Mouse (Mus musculus) limb, embryonic 12.5 days (tissue): Measurements from ENCODE around the gene Bbs1. TPM values are rescaled to one million over a fixed set of nuclear protein-coding genes. Genes with fewer than 3 reads are reported as not detected.
"Not testable (repeated sequence)": the region's sequence is repeated elsewhere in the genome, so short reads cannot be mapped to it uniquely, and the experiment has no call there.

Experiments
- ATAC-seq: fragments of 200-750 bp; cut with Nextera tagmentation; 2 replicates; pipeline ENCODE4 v1.8.0; 2017; ENCODE audit warnings: low read depth, moderate TSS enrichment; ENCODE audit not compliant: insufficient number of reproducible peaks, insufficient read depth, low FRiP score, low TSS enrichment
- H3K27ac ChIP-seq: fragments of 300-500 bp; sonication (generic); 2 replicates; pipeline ENCODE4 v1.5.1; 2016; ENCODE audit warnings: mild to moderate bottlenecking, moderate library complexity
- H3K27me3 ChIP-seq: fragments of 300-500 bp; sonication (generic); 2 replicates; pipeline ENCODE4 v1.6.1; 2016; ENCODE audit warnings: mild to moderate bottlenecking, moderate library complexity
- H3K36me3 ChIP-seq: fragments of 300-500 bp; sonication (generic); 2 replicates; pipeline ENCODE4 v1.6.1; 2016; ENCODE audit warnings: mild to moderate bottlenecking, moderate library complexity
- H3K4me1 ChIP-seq: fragments of 300-500 bp; sonication (generic); replicated peaks from 2 replicates; pipeline ENCODE4 v1.6.1; 2016
- H3K4me2 ChIP-seq: fragments of 300-500 bp; sonication (generic); 2 replicates; pipeline ENCODE4 v1.6.1; 2016; ENCODE audit warnings: mild to moderate bottlenecking, moderate library complexity
- H3K4me3 ChIP-seq: fragments of 300-500 bp; sonication (generic); replicated peaks from 2 replicates; pipeline ENCODE4 v1.5.1; 2016; ENCODE audit warnings: mild to moderate bottlenecking
- H3K9ac ChIP-seq: fragments of 300-500 bp; sonication (generic); replicated peaks from 2 replicates; pipeline ENCODE4 v1.6.1; 2016; ENCODE audit warnings: mild to moderate bottlenecking, moderate library complexity
- H3K9me3 ChIP-seq: fragments of 300-500 bp; sonication (generic); 2 replicates; pipeline ENCODE4 v1.6.1; 2016; ENCODE audit warnings: mild to moderate bottlenecking, moderate library complexity
- WGBS: fragments of 180-500 bp; shearing (Covaris S2); methylation state at CpG from one replicate; pipeline ENCODE4 v1.1.7; 2016; 5-methylcytosine and 5-hydroxymethylcytosine counted together
- polyA plus RNA-seq: library from polyadenylated mRNA; unstranded; fragments of >200 nt; fragmentation: Nextera tagmentation; extraction: Ambion mirVana; gene quantifications from 2 replicates; pipeline ENCODE4 v1.2.1, GENCODE M21; 2016

The Bbs1 gene
- 5.1 and 6.5 TPM in 2 replicates for polyA plus RNA-seq

DNA sequence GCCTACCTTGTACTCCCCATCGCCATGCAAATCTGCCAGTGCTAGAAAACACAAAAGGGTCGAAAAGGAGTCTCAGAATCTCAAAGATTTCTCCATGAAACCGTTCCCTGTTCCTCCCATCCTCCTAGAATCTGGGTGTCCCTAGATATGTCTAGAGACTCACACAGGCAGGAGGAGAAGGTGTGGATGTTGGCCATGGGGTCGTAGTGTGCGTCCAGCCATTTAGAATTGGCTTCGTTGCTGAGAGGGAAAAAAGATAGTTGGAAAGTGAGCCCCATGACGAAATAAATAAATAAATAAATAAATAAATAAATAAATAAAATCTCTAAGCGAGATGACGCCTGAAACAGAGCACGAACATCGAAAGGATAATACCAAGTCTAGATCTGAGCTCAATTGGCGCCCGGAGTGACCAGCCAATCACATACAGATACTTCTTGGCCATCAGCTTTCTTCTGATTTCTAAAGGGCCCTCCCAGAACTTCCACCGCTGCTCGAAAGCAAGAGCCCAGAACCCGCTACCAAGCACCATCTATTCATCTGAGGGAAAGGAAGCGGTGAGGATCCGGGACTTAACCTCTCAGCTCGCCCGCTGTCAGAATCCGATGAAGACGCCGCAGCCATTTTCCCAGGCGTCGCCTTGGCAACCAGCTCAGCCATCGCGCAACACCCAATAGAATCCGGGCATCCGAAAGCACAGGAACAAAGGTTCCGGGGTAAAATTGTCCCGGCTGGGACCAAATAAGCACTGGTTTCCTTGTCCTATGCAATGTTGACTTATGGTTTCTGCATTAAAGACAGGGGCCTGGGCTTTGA, at the start of gene Bbs1:
Gene Bbs1, minus strand, starts transcription at position 650 of the 816 bp plus-strand sequence.
- no peak within 1 kb of the TSS for H3K27ac ChIP-seq
- no peaks in the 10 kb centered on the region for H3K9me3 ChIP-seq
- peaks cover 5% of the 10 kb centered on the region for H3K4me1 ChIP-seq
- peak within 1 kb of the TSS; percentile 62 for H3K9ac ChIP-seq
- H3K27me3 ChIP-seq: no peaks in the 10 kb centered on the region
- peak; percentile 57; the same call in 1 of the 2 replicates for ATAC-seq
- peaks cover 56% of the 10 kb centered on the region for H3K36me3 ChIP-seq
- 10% methylated on average over 31 of the region's 31 CpGs for WGBS
- peak within 1 kb of the TSS; percentile 60 for H3K4me2 ChIP-seq
- H3K4me3 ChIP-seq: peak within 1 kb of the TSS; percentile 66

GRCm38 (mm10) chr19:4948641-4949040, 42.2 kb upstream of the Bbs1 start:
- 84% methylated on average over 9 of the region's 9 CpGs for WGBS
- not testable (repeated sequence) for H3K27me3 ChIP-seq, H3K9ac ChIP-seq, H3K4me1 ChIP-seq, H3K4me3 ChIP-seq, H3K4me2 ChIP-seq, H3K36me3 ChIP-seq, H3K9me3 ChIP-seq, H3K27ac ChIP-seq, ATAC-seq

GRCm38 (mm10) chr19:4945540-4945939, 39.1 kb upstream of the Bbs1 start:
- 43% methylated on average over 6 of the region's 6 CpGs for WGBS
- H3K4me2 ChIP-seq: no peak overlapping the region
- peaks cover 12% of the 10 kb centered on the region for H3K27me3 ChIP-seq
- no peaks in the 10 kb centered on the region for H3K9me3 ChIP-seq
- peaks cover 11% of the 10 kb centered on the region for H3K4me1 ChIP-seq
- ATAC-seq: no peak
- H3K36me3 ChIP-seq: no peaks in the 10 kb centered on the region
- no peak overlapping the region for H3K27ac ChIP-seq
- H3K9ac ChIP-seq: no peak overlapping the region
- H3K4me3 ChIP-seq: no peak overlapping the region

DNA sequence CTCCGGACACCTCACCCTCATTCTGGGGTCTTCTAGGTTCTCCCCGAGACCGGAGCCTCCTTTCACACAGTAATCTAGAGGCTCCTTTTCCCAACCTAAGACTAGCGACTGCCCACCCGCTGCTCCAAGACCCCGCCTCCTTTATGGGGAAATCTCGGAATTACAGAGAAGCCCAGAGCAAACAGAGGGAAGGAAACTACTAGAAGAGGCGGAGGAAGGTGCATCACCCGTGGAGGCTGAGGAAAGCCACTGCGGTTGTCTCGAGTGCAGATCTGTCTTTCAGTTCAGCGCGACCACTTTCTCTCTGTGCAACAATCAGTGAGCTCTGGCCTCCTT, 36.8 kb upstream of the Bbs1 start:
- H3K9me3 ChIP-seq: no peaks in the 10 kb centered on the region
- peak overlapping the region; percentile 73; the same call in 1 of the 2 replicates for H3K9ac ChIP-seq
- H3K27me3 ChIP-seq: peaks cover 12% of the 10 kb centered on the region
- peak overlapping the region; percentile 93 for H3K4me2 ChIP-seq
- no peak overlapping the region for H3K27ac ChIP-seq
- ATAC-seq: no peak
- peaks cover 11% of the 10 kb centered on the region for H3K4me1 ChIP-seq
- peak overlapping the region; percentile 68 for H3K4me3 ChIP-seq
- no peaks in the 10 kb centered on the region for H3K36me3 ChIP-seq
- 9% methylated on average over 13 of the region's 13 CpGs for WGBS

GRCm38 (mm10) chr19:4942551-4943252, 36.3 kb upstream of the Bbs1 start, which contains the start of gene Peli3:
Peli3 (minus strand) TSS chr19:4943127.
- under 1% methylated on average over 50 of the region's 55 CpGs for WGBS
- ATAC-seq: peak; percentile 93
- 0 out of 2 replicates have a peak within 1 kb of the TSS, but pooled peaks have one; percentile 7 for H3K27ac ChIP-seq

GRCm38 (mm10) chr19:4937444-4938310, 31.2 kb upstream of the Bbs1 start:
- Histone ChIP-seq H3K27me3 (peaks cover 10% of the 10 kb centered on the region), H3K9ac (no peak overlapping the region), H3K27ac (no peak overlapping the region), H3K9me3 (no peaks in the 10 kb centered on the region), H3K4me2 (no peak overlapping the region), H3K36me3 (0 out of 2 replicates have a peak, but pooled peaks cover 5% of the 10 kb centered on the region), H3K4me3 (no peak overlapping the region), H3K4me1 (peaks cover 5% of the 10 kb centered on the region; the same call in 1 of the 2 replicates)
- WGBS: 79% methylated on average over 17 of the region's 17 CpGs
- no peak for ATAC-seq

More at GRCm38 (mm10) chr19:4942551-4943252, 36.3 kb upstream of the Bbs1 start, which contains the start of gene Peli3:
- peaks cover 12% of the 10 kb centered on the region for H3K27me3 ChIP-seq
- peak within 1 kb of the TSS; percentile 68 for H3K4me3 ChIP-seq
- no peaks in the 10 kb centered on the region for H3K9me3 ChIP-seq
- H3K9ac ChIP-seq: peak within 1 kb of the TSS; percentile 73
- peak within 1 kb of the TSS; percentile 93 for H3K4me2 ChIP-seq
- peaks cover 11% of the 10 kb centered on the region for H3K4me1 ChIP-seq
- no peaks in the 10 kb centered on the region for H3K36me3 ChIP-seq

- 91% methylated on average over 2 of the region's 2 CpGs for WGBS
- H3K27ac ChIP-seq: no peak overlapping the region
- 0 out of 2 replicates have a peak, but pooled peaks cover 5% of the 10 kb centered on the region for H3K36me3 ChIP-seq
- ATAC-seq: no peak
- H3K4me2 ChIP-seq: no peak overlapping the region
- H3K4me3 ChIP-seq: no peak overlapping the region
- no peaks in the 10 kb centered on the region for H3K9me3 ChIP-seq
- H3K9ac ChIP-seq: no peak overlapping the region
- peaks cover 4% of the 10 kb centered on the region for H3K27me3 ChIP-seq
- no peaks in the 10 kb centered on the region for H3K4me1 ChIP-seq
Observed at GRCm38 (mm10) chr19:4936896-4937295, 30.5 kb upstream of the Bbs1 start.

- peak overlapping the region; percentile 71 for H3K4me2 ChIP-seq
- no peaks in the 10 kb centered on the region for H3K9me3 ChIP-seq
- H3K27ac ChIP-seq: peak overlapping the region; percentile 86
- peak overlapping the region; percentile 54 for H3K4me3 ChIP-seq
- peaks cover 30% of the 10 kb centered on the region for H3K36me3 ChIP-seq
- H3K9ac ChIP-seq: peak overlapping the region; percentile 67
- peaks cover 17% of the 10 kb centered on the region for H3K4me1 ChIP-seq
- WGBS: 66% methylated on average over 5 of the region's 5 CpGs
- no peak; the same call in 1 of the 2 replicates for ATAC-seq
- H3K27me3 ChIP-seq: no peaks in the 10 kb centered on the region
Observed at GRCm38 (mm10) chr19:4928781-4929180, 22.4 kb upstream of the Bbs1 start.

GRCm38 (mm10) chr19:4927904-4928531, 21.6 kb upstream of the Bbs1 start, which contains the start of gene Dpp3:
Dpp3 (minus strand) TSS chr19:4928287.
- Histone ChIP-seq H3K9ac (peak within 1 kb of the TSS; percentile 67), H3K4me3 (peak within 1 kb of the TSS; percentile 54), H3K4me1 (peaks cover 17% of the 10 kb centered on the region), H3K36me3 (peaks cover 33% of the 10 kb centered on the region), H3K27ac (peak within 1 kb of the TSS; percentile 86), H3K4me2 (peak within 1 kb of the TSS; percentile 71), H3K27me3 (no peaks in the 10 kb centered on the region), H3K9me3 (no peaks in the 10 kb centered on the region)
- under 1% methylated on average over 32 of the region's 32 CpGs for WGBS
- ATAC-seq: peak; percentile 98

- no peak for ATAC-seq
- H3K4me3 ChIP-seq: no peak overlapping the region
- H3K4me1 ChIP-seq: peaks cover 17% of the 10 kb centered on the region
- no peak overlapping the region for H3K9ac ChIP-seq
- H3K9me3 ChIP-seq: no peaks in the 10 kb centered on the region
- no peak overlapping the region for H3K4me2 ChIP-seq
- no peaks in the 10 kb centered on the region for H3K27me3 ChIP-seq
- H3K36me3 ChIP-seq: peaks cover 61% of the 10 kb centered on the region
- no peak overlapping the region for H3K27ac ChIP-seq
- 96% methylated on average over 11 of the region's 11 CpGs for WGBS
Observed at GRCm38 (mm10) chr19:4925121-4925860, 18.9 kb upstream of the Bbs1 start.
